Mouse (Mus musculus) cerebellum, adult 9-11 months (tissue): Measurements from ENCODE around the gene Zkscan14.
"Not testable (repeated sequence)": the region's sequence is repeated elsewhere in the genome, so short reads cannot be mapped to it uniquely, and the experiment has no call there.

Source experiments
- DNase-seq: peaks from one replicate; pipeline ENCODE4 v3.0.0; 2022

Gene Zkscan14

GRCm38 (mm10) chr5:145201321-145201991 is at the start of gene Zkscan14:
Zkscan14 (minus strand) TSS chr5:145201868.
- peak; percentile 83 for DNase-seq

- no peak for DNase-seq
These were observed 47.9 kb upstream of the Zkscan14 start for GRCm38 (mm10) chr5:145249520-145249919.

DNA sequence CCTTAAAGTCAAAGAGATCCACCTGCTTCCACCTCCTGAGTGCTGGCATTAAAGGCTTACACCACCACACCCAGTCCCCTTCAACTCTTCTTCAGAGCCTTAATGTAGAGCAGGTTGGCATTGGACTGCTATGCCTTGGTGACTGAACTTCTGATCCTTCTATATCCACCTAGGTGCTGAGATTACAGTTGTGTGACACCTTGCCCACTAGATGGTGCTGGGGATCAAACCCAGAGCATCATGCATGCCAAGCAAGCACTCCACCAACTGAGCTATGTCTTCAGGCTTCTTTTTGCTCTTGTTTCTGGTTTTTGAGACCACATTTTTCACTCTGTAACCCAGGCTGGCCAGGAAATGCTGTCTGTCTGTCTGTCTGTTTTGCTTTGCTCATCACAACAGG is 33.0 kb upstream of the Zkscan14 start:
- DNase-seq = no peak

DNA sequence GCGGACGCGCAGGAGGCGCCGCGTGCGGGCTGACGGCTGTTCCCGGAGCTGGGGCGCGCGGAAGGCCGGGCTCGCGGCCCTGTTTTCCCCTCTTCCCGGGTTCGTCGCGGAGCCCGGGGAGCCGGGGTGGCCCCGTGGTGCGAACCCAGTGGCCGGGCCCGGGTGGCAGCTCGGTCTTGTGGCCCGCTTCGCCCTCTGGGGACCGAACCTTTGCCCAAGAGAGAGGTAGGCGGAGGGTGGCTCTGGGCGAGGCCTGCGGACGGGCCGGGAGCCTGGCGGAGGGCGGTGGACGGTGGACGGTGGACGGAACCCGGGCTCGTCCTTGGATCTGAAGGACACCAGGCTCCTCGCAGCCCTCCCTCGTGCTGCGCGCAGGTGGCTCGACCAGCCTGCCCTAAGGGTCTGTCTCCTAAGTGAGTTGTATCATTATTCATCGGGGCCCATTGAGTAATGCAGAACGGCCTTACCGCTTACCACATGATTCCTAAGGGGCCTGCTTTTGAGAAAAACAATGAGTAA is 30.3 kb upstream of the Zkscan14 start:
- no peak for DNase-seq

DNA sequence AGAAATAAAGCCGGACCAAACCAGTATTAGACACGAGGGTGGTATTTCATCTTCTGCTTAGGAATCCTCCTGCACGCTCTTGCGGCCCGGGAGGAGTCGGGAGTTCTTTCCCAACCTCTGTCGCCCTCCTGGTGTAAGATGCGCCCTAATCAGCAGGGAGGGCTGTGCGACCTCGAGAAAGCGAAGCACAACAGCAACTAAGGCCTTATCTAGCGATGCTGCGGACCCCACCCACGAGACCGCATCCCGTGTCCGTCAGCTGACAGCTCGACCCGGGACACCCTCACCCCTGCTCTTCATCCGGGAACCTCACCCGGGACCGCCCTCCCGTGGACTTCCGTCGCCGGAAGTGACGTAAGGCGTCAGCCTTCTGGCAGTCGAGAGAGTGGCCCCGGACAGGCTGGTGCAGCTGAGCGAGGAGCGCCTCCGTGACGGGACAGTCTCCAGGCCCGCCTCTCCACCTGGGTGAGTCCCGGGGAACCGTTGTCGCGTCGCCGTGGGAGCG is 29.8 kb upstream of the Zkscan14 start, which contains the start of gene Zfp655:
Zfp655 (plus strand) TSS at position 349 of the 505 bp plus-strand sequence.
- DNase-seq = peak; percentile 98

GRCm38 (mm10) chr5:145230641-145231040 is 29.0 kb upstream of the Zkscan14 start:
- no peak for DNase-seq

DNA sequence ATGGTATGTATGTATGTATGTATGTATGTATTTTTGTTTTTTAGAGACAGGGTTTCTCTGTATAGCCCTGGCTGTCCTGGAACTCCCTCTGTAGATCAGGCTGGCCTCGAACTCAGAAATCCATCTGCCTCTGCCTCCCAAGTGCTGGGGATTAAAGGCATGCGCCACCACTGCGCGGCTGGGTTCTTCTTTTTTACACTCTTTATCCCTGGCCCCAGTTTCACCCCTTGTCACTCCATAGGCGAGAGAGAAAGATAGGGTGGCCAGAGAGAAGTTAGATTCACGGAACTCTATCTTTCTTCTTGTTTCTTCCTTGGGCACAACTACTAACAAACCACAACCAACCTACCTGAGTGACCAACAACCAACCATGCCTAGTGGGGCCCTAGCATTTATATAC is 27.6 kb upstream of the Zkscan14 start:
- DNase-seq = not testable (repeated sequence)

GRCm38 (mm10) chr5:145226453-145226852 is 24.8 kb upstream of the Zkscan14 start:
- DNase-seq = no peak

DNA sequence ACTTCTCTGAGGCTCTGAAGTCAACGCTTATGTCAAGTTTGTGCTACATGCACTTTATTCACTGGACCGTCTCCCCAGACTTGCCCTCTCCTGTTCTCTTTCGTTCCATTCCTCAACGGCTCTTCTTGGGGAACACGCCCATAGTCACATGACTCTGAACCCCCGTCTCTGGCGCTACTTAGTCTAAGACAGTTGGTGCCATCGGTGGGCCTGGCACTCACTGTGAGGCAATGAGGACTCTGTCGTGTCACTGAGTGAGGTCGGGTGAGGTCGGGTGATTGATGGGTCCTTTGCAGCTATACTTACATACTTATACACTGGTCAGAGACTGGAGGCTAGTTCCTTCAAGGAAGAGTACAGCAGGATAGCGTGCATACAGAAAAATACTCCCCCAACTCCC is 21.7 kb upstream of the Zkscan14 start:
- no peak for DNase-seq

DNA sequence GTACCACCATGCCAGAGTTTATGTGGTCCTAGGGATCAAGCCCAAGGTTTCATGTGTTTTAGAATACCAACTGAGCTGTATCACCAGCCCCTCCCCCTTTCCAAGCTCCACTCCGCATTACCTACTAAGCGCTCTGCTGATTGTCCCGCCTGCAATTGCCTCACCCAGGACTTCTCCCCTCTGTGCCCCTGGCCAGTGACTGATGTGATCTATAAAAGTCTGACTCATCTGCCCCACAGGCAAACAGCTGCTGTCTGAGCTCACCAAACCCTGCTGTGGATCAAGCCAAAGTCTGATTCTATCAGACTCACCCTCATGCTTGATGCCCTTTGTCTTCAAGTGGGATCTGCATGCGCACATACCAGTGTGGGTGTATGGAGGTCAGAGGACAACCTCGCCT is 21.2 kb upstream of the Zkscan14 start:
- DNase-seq = no peak

DNA sequence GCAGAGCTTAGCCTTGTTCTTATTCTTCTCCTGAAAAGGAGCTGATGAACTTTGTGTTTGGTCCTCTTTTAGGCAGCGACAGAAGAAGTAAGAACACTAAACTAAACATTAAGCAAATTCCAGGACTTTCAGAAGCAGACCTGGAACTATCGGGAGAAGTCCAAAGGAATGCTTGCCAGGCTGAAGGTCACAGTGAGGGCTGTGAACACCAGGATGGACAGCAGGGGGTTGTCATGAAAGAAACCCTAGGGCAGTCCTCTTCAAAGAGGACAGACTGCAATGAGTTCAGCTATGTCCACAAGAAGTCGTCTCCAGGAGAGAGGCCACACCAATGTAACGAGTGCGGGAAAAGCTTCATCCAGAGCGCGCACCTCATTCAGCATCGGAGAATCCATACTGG is 18.3 kb upstream of the Zkscan14 start:
- no peak for DNase-seq

- DNase-seq = no peak
These were observed 17.0 kb upstream of the Zkscan14 start for GRCm38 (mm10) chr5:145218671-145219070.

- no peak for DNase-seq
These were observed 16.5 kb upstream of the Zkscan14 start for GRCm38 (mm10) chr5:145218206-145218605.

DNA sequence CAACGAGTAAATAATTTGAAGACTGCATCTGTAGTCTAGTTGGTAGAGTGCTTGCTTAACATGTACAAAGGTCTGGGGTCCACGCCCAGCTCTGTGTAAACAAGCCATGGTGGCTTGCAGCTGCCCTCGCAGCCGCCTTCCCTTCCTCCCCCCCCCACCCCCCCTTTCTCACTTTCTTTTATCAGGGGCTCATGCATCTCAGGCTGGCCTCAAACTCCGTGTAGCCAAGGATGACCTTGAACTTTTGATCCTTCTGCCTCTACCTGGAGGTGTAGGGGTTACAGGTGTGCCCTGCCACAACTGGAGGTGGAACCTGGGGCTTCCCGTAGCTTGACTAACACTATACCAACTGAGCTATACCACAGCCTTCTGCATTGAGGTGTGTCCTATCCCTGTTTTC is 16.1 kb upstream of the Zkscan14 start:
- DNase-seq = no peak

GRCm38 (mm10) chr5:145214679-145215078 is 13.0 kb upstream of the Zkscan14 start:
- DNase-seq = no peak

DNA sequence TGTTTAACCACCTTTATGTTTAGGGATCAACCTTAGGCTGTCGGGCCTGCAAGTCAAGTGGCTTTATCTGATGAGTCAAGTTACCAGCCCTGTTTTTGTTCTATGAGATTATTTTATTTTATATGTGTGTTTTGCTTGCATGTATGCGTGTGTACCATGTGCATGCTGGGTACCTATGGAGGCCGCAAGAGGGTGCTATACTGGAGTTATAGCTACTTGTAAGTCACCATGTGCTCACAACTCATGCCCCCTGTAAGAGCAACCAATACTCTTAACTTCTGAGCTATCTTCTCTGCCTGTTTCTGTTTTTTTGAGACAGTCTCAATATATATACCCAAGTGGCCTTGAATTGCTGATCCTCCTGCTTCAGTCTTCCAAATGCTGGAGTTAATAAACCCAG is 11.8 kb upstream of the Zkscan14 start:
- no peak for DNase-seq

GRCm38 (mm10) chr5:145212216-145212615 is 10.5 kb upstream of the Zkscan14 start:
- DNase-seq = no peak

GRCm38 (mm10) chr5:145211340-145211739 is 9.7 kb upstream of the Zkscan14 start:
- DNase-seq = no peak

- DNase-seq = not testable (repeated sequence)
These were observed 6.7 kb upstream of the Zkscan14 start for GRCm38 (mm10) chr5:145208391-145208790.

- no peak for DNase-seq
These were observed 6.3 kb upstream of the Zkscan14 start for GRCm38 (mm10) chr5:145207954-145208353.

GRCm38 (mm10) chr5:145207385-145207784 is 5.7 kb upstream of the Zkscan14 start:
- DNase-seq = no peak

GRCm38 (mm10) chr5:145205041-145205440 is 3.4 kb upstream of the Zkscan14 start:
- no peak for DNase-seq

DNA sequence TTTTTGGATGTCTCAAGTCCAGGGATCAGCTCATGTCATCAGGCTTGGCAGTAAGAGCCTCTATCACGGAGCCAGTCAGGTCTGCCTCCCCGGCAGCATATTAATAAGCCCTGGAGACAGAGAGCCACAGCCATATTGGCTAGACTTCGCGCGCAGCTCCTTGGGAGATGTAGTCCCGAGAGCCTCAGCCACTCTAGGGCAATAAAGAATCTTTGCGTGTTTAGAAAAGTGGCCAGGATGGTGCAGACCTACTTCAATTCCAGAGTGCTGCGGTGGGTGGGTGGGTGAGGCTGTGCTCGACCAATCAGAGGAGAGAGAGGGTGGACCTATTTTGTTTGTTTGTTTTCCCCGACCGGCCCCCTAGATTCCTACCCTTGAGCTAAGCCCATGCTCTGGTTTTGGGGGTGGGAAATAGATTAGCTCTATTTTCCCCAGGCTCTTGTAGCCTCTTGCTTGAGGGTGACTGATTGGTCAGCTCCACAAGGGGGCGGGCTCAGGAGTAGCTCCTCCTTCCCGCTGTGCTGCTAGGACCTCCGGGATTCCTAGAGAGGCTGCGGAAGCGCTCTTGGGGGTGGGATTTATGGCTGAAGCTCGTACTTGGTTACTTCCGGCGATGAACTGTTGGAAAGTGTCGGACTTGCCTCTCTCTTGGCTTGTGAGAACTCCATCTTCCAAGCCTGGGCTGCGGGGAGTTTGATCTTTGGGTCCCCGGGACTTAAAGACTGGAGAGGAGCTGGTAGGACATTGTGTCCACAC is 2.4 kb upstream of the Zkscan14 start, which contains the start of gene Zkscan5:
Zkscan5 (plus strand) TSS at position 627 of the 756 bp plus-strand sequence.
- peak; percentile 99 for DNase-seq

DNA sequence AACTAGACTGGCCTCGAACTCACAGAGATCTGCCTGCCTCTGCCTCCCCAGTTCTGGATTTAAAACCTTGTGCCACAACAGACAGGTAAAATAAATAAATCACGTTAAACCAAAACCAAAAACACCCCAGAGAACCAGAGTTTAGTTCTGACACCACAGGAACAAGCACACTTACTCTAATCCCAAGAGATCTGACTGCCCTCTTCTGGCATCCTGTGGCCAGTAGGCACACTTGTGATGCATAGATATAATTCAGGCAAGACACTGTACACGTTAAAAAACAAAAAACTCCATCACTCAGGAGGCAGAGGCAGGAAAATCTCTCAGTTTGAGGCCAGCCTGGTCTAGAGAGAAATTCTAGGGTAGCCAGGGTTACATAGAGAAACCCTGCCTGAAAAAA is 778 bp upstream of the Zkscan14 start:
- no peak for DNase-seq
